Mouse (Mus musculus) liver, adult (tissue): Measurements from ENCODE around the gene Bbs9.

ENCODE experiments used
- GATA4 ChIP-seq: IDR thresholded peaks from 2 replicates; pipeline ENCODE4 v1.6.1; 2014; ENCODE audit warnings: mild to moderate bottlenecking, low read length; ENCODE audit not compliant: insufficient replicate concordance

The Bbs9 gene

DNA sequence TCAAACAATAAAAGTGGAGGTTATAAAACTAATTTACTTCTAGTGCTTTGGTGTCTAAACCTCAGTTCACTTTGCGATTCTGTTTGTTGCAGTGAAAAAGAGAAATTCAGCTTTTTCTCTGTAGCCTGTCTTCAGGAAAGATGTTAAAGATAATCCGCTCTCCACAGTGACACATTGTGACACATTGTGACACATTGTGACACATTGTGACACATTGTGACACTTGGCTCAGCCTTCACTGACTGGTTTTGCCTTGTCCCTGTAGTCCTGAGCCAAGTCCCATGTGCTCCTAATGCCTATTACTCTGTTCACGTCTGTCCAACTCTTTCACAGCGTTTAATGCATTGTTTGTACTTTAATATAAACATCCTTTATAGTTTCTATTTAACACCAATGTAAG is 203.0 kb downstream of the Bbs9 start:
- TF ChIP-seq GATA4 = no peak

DNA sequence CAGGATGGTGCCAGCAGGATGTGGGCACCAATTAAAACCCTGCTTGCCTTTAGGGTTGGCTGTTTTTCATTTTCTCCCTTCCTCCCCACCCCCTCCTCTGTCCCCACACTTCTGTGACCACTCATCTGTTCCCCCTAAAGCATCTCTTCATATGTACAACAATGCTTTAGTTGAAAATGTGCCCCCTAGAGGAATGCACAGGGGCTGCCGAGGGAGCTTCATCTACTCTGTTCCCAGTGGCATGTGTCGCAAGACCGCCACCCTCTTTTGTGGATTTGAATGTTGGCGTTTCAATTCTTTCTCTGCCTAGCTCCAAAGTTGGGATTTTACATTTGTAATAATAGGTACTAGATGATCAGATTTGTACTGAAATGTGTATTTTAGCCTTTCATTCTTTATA is 204.0 kb downstream of the Bbs9 start:
- no peak for TF ChIP-seq GATA4

DNA sequence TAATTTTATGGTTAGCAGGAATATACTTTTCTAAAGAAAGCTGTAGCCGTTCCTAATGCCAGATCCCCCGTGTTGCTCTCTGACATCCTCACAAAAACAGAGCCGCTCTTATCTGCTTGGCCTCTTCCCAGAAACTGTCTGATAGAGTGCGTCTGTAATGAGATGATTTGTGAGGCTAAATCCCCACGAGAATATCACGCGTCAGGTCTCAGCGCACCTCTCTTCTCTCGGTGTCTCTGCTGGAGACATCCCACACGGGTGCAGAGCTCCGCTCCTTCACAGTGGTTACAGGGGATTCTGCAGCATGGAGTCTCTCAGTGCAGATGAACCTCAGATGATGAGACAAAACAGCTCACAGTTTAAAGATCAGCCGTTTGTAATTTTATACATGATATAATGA is 204.5 kb downstream of the Bbs9 start:
- no peak for TF ChIP-seq GATA4

DNA sequence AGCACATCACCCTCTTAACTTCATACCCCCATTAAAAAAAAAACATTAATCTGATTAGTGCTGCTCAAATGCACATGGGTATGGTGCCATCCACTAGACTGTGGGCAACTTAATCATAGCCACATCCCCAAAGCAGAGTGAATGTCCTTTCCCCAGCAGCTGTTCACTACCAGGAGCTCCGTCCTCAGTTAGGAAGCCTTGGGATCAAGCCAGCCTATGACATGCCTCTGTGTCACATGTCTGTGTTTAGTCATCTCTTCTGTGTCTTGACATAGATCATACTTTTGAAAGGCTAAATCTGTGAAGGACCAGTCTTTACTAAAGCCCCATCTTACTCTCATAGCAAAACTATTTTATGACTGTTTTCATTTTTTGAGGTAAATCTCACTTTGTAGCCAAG is 205.0 kb downstream of the Bbs9 start:
- no peak for TF ChIP-seq GATA4

DNA sequence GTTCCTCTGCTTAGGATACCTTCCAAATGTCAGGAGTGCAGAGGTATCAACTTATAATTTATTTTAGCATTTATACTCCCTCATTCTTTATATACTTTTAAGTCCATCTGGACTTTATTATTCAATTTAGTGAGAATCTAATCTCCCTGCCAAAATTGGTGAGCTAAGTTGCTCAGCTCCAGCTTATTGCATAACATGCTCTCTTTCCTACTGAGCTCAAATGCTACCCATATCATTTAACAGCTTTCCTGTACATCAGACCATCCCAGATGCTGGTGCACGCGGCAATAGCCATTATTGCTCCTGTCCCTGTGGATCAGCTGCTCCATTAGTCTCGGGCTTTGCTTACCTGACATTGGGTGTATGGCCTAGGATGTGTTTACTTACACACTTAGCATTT is 208.3 kb downstream of the Bbs9 start:
- TF ChIP-seq GATA4 = no peak

DNA sequence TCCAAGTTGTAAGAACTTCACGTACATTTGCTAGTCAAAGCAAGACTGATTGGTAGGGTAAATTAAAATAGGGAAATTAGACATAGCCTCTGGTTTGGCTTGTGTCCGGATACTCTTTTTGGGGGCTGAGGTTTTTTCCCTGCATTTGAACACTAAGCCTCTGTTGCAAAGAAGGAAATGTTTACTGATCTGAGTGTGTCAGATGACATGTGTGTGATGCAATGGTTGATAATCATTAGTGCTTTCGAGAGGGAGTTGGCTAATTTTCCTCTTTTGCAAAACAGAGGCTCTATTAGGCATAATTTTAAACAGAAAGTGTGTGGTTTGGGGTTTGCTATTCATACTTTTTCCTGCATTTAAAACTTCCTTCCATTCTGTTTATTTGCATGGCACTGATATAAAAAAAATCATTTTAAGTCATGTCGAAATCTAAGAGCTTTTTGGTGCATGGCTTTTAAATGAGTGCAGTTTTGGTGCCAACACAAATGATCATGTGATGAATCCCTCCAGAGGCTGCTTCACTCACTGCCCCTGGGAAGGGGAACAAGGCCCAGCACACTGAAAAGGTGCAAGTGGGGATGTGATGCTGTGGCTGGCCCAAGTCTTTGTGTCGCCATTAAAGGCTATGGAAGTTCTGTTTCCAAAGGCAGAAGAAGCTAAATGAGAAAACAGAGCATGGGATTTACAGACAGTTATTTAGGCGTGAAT is 211.4 kb downstream of the Bbs9 start:
- no peak for TF ChIP-seq GATA4

DNA sequence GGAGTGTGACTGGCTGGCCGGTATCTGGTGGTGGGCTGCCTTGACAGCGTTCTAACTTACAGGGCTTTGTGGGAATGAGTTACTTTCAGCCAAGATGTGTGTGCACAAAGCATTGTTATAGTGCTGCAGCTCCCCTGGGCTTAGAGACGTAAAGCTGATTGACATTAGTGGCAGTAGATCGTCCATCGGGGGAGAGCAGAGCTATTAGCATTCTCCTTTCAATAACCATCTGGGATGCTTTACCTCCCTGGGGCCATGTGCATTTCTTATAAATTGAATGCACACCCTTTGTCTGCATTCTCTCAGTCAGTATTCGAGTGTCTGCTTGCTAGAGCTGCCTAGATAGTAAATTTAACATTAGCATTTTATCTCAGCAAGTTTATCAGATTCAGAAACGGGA is 214.7 kb downstream of the Bbs9 start:
- TF ChIP-seq GATA4 = no peak

DNA sequence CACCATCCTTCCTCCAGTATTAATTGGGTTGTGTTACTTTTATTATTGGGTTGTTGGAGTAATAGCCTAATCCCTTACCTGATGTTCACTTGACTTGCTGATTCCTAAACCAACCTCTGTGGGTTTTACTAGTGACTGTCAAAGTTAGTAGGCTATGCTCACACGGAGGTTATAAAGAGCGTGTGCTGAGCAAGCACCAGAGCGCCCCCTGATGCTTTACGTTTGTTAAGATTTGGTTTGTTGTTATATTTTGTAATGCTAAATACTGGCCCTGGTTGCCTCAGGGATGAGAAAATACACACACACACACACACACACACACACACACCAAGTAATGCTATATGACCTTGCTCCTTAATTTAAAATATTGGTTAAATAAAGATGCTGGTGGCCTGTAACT is 219.9 kb downstream of the Bbs9 start:
- TF ChIP-seq GATA4 = no peak

DNA sequence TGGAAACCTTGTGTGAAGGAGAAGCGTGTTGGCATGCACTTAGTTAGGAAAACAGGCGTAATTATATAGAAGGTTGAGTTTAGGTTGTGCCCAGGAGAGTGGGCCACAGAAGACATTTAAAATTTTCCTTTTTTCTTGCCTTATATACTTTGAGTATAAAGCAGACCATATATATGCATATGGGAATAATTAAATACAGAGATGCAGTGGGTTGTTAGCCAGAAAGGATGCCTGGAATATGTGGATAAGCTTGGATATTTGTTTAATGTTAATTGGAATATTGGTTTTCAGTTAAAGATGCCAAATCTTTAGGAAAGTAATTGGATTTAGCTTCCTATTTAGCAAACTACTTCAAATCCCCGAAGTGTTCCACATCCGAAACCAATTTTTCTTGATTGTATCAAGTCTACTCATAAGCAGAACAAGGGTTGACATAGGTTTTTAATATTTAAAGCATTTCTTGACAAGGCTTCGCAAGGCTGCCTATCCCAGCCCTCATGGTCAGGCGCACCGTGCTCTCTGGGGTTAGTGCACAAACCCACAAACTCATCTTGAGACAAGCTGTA is 221.4 kb downstream of the Bbs9 start:
- no peak for TF ChIP-seq GATA4

DNA sequence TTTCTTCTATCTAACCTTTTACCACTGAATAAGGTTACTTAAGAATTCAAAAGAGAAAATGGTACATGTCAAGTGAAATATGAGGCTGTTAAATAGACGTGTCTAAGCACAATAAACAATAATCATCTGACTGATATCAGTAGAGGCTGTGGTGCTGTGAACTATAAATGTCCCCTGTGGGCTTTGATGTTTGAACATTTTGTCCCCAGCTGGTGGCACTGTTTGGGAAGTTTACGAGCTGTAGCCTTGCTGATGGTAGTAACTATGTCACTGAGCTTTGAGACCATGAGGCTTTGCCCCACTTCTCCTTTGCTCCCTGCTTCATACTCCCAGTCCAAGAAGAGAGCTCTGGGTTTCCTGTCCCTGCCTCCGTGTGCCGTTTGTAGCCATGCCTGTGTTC is 222.3 kb downstream of the Bbs9 start:
- TF ChIP-seq GATA4 = no peak

DNA sequence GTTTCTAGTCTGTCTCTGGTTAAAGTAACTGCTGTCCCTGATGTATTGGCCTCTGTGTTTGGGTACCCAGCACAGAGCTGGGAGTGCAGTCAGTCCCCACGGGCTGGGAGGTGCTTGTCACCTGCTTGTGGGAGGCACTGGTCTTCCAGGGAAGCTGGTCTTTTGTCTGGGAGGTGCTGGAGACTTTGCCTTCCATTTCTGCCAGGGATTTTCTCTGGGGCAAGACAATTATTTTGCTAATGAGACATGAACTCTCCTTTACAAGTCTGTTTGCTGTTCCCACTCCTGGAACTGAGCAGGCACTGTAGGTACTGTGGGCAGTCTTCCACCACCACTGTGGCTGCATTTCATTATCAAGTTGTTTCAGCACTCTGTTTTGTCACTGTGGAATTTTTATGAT is 223.0 kb downstream of the Bbs9 start:
- TF ChIP-seq GATA4 = no peak

DNA sequence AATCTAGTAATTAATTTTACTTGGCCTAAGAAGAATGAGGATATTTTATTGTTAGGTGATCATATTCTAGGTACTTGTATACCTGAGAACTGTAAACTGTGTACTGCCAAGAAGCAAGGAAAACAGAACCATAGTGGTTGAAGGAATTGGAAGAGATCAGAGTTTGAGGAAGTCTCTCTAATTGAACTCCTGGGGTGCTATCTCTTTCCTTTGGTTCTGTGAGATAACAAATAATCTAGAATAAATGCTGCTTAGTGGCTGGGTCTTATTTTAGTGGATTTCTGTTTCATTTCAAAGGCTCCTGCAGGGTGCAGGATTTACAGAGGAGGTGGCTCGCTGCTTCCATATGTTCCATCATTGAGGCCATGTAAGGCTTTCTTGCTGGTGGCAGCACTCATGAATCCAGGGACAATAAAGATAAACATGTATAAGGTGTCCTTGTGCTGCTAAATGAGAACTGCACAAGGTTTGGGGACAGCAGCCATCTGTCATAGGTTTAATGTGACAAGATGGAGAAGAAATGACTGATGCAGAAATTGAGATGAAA is 226.6 kb downstream of the Bbs9 start:
- TF ChIP-seq GATA4 = no peak

DNA sequence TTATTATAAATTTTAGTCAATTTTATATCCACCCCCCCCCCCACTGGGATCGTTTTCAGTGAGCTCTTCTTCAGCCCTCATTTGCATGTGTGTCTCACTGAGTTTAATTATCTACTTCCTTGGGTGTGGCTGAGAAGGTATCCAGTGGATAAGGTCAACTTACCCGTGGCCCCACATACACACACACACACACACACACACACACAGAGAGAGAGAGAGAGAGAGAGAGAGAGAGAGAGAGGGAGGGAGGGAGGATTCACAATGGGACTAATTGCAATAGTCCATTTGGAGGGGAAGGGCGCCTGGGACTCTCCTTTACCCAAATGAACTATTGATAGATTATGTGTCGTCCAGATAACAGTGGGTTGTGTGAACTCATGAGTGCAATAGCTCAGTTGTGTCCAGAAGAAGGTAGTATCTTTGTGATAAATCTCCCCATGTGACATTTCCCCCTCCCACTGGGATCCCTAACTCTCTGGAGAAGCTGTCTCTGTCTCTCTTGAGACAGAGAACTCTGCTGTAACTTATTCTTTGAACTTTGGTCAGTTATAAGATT is 227.4 kb downstream of the Bbs9 start:
- no peak for TF ChIP-seq GATA4

DNA sequence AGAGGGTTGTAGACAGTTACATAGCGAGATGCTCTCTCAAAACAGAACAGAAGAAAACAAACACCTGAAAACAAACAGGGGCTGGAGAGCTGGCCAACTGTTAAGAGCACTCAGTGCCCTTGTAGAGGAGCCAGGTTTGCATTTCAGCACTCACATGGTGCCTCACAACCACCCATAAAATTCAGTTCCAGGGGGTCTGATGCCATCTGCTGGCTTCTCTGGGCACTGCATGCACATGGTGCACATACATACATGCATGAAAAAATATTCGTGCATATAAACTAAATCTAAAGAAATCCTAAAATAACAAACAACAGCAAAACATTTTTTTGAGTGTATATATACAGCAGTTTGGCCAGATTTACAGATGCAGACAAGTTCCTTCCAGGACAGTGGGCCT is 228.0 kb downstream of the Bbs9 start:
- no peak for TF ChIP-seq GATA4

DNA sequence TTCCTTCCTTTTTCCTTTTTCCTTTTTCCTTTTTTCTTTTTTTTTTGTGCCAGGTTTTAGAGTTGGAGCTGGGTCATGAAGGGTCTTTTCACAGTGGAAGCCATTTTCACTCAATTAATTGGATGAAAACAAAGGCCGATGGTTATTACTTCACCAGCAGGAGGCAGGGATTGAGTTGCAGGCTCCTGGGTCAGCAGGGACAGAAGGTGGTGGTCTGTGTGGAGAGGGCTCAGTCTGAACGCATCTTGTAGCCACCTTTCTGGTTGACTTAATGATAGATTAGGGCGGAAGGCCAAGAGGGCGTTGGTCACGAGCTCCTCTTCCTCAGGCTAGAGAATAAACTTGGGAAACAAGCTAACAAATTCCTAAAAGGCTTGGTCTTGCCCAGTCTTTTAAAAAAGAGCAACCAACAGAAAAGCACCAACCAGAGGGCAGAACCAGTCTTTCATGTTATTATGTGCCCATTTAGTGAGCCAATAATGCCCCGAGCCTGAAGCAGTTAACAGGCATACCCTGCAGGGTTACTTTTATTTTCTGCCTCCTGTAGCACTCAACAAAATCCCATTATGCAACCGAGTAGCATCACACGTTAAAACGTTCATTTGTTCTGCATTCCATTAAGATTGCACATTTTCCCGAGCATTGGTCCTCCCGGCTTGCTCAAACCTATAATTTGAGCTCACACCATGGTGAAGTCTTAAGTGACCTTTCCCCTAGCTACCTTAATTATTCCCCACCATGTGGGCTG is 231.8 kb downstream of the Bbs9 start:
- no peak for TF ChIP-seq GATA4
